Mouse (Mus musculus) brain, adult 2 months (tissue): ENCODE measurements at regions not wholly inside any gene's neighbourhood (a gene's known extent, or its start where the extent isn't known, plus 50 kb on each side); places are given as distances from the start of the nearest gene placed in this dataset.

ENCODE experiments used
- DNase-seq: peaks from one replicate; pipeline ENCODE4 v3.0.0; 2011; ENCODE audit warnings: low read depth, low spot score

DNA sequence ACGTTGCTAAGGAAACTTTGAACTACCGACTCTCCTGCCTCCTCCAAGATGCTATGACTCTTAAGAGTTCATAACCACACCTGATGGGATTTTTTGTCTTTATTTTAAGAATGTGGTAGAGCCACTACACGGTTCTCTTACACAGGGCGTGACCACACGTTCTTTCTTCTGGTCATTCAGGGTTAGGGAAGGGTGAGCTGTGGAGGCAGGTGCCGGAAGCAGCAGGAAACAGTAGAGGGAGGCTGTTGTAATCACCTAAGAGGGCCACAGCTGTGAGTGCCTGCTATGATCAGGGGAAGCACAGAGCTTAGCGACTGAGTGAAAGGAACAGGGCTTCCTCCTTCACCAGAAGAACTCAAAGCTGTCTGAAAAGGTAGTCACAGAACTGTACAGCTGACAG, 50.6 kb upstream of the Larp1 start:
- DNase-seq: no peak

DNA sequence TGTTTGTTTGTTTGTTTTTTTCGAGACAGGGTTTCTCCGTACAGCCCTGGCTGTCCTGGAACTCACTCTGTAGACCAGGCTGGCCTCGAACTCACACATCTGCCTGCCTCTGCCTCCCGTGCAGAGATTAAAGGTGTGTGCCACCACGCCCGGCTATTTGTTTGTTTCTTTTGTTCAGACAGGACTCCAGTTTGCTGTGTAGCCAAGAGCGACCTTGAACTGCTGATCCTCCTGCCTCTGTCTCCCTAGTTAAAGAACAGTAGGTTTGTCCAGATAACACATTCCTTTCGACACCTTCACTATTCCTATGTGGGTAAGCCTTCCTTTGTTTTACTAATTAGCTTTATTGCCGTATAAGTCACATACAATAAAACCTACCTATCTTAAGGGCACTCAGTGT, 52.0 kb upstream of the Larp1 start:
- no peak for DNase-seq

DNA sequence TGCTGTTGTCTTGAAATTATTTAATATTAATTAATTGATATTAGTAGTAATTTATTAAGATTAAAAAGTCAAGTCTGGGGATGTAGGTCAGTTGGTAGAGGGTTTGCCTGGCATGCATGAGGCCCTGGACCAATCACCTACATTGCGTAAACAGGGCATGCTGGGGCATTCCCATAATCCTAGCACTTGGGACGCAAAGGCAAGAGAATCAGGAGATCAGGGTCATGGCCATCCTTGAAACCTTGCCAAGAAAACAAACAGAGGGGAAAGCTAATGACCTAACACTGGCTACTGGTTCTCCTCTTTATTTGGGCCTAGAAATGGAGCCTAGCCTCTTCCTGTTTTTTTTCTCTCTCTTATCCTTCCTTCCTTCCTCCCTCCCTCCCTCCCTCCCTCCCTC, 52.8 kb upstream of the Larp1 start:
- DNase-seq: no peak

DNA sequence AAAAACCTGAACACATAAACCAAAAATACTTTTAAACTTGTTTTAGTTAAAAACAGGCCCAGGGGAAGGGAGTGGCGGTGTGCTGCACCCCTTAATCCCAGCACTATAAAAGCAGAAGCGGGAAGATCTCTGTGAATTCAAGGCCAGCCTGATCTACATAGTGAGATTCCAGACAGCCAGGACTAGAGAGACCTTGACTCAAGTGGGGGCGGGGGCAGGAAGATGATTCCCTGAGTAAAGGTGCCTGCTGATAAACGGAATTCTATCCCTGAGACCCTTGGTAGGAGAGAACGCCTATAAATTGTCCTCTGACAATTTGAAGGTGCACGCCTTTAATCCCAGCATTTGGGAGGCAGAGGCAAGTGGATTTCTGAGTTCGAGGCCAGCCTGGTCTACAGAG, 53.4 kb upstream of the Larp1 start:
- DNase-seq: no peak

DNA sequence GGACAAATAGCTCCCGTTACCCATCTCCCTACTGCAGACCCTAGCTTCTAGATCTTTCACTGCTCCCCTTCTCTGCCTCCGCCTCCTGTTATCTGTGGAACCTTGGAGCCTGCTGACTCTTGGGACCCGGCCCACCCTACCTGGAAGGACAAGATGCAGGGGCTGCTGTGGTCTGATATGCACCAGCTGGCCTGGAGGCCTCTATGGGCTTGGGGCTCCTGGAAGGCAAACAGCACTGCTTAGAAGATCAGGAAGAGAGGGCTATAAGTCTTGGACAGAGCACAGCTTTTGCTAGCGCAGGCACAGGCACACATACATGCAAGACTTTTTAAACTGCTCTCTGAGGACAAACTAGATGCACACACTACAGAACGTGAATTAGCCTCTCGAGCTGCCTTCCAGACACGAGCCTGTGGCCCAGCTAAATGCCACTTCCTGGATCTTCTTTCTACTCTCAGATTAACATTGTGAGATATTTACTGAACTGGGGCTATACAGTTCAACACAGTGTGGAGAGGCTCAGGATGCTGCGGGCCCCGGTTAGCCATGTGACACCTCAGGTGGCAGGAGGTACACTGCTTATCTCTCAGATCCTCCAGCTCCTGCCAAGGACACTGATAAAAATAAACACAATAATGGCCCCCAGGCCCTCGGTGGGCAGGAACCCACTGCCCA, 54.2 kb upstream of the Larp1 start:
- no peak for DNase-seq

DNA sequence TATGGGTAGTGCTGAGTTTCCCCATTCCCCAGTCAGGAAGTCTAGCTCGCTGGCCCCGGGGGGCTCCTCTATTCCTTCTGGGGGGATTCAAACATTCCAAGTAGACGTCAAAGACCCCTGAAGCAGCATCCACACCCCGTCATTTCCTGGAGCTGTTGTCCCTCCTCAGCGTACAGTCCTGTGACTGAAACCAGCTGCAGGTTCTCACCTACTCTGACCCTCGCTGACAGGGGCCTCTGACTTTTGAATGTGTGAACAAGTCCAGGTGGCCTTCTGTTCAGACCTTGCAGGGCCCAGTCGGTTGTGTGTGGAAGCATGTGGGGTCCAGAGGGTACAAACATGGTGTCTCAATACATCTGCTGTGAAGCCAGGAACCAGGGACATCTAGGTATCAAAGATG, 55.2 kb upstream of the Larp1 start:
- no peak for DNase-seq

DNA sequence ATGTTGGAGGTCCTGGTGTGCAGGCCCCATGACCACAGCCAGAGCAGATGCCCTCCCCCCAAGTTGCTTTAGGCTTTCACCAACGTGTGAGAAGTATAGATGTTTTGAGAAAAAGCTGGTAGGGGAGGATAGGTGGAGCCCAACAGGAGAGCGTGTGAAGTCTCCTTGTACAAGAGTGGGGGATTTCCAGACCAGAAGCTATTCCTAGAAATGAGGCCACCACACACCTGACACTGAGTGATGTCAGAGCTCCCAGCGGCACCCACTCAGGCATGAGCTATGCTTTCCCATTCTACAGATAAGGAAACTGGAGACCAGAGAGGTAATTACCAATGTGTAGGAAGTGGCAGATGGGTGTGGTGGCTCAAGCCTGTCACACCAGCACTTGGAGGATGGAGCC, 56.2 kb upstream of the Larp1 start:
- DNase-seq: peak; percentile 7

DNA sequence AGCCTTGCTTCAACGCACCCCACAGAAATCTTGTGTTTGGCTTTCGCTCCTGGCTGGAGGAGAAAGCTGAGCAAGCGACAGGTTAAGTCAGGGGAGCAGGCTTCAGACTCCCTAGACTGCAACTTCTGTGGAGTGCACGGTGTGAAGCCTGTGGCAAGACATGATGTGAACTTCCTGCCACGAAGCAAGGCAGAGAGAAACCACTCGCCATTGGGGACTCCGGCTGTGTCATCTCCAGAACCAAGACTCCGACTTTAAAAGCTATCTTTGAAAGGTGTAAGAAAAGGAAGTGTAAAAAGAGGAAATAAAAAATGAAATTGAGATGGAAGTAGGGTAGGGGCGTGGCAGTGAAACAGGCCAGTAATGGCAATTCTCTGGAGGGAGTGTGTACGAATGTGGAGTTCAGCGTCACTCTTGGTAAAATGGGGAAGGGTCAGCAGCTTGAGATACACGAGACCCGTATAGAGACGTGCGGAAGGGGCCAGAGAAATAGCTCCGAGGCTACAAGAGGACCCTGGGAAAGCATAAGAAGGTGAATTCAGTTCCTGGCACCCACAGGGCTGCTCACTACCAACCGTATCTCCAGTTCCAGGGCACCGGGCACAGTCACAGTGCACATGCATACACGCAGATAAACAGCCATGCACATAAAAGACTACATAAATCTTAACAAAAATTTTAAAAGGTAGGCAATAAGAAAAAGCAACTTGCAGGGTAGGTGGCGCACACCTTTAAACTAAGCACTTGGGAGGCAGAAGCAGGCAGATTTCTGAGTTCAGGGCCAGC, 57.1 kb upstream of the Larp1 start:
- no peak for DNase-seq

DNA sequence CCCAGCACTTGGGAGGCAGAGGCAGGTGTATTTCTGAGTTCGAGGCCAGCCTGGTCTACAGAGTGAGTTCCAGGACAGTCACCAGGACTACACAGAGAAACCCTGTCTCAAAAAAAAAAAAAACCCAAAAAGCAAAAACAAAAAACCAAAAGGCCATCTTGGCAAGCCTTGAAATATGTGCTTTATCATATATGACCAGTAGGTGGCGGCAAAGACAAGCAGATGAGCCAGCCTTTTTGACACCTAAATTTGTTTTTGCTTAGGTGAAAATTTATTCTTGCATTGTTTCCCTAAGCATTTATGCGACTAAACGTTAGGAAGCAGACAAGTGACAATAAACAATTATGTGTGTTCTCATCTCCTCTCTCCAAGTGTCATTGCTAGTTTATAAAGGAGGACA, 57.9 kb upstream of the Larp1 start:
- DNase-seq: peak; percentile 68

DNA sequence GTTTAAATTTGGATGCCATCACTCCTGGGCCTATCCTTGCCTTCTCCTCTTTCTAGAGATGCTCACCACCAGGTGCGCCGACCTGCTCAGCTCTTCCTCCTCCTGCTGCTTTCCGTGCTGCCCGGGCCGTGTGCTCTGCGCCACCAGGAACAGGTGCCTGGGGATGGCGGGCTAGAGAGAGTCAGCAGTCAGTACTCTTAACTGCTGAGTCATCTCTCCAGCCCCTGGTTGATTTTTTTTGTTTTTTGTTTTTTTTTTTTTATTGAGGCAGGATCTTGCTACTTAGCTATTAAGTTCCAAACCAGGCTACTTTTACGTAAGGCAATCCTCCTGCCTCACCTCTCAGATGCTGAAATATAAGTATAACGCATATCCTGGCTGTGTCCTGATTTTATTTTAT, 59.8 kb upstream of the Larp1 start:
- DNase-seq: no peak

DNA sequence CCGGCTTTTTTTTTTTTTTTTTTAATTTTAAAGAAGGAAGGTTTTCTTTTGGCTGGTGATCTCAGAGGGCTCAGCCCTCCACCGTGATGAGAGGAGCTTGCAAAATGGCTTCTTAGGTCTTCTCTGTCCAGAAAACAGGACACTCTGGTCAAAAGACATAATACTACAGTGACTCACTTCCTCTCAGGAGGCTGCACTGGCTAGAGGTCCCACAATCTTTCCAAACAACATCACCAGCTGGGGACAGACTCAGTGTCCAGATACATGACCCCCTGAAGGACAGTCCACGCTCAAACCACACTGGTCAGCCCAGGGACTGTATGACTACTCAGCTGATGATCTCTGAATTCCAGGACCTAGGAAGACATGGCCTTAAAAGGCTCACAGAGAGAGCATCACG, 61.5 kb upstream of the Larp1 start:
- no peak for DNase-seq

DNA sequence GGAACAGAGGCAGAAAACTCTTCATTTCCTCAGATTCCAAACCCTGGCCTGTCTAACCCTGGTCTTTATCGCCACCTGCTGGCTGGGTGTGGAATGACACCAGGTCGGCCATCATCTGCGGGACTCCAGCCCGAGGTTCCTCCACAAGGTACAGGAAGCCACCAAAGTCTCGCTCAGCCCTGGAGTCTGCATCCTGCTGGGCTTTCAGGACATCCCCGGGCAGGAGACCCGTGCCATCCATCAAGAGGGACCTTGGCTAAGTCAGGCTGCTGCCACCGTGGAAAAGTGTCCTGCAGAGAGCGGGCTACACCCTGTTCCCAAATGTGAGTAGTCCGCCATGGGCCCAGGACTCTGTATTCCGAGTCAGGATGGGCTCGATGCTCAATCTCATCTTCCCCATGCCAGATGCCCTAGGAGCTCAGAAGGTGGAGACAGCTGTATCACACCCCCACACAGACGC, 74.4 kb upstream of the Larp1 start:
- peak; percentile 74 for DNase-seq

DNA sequence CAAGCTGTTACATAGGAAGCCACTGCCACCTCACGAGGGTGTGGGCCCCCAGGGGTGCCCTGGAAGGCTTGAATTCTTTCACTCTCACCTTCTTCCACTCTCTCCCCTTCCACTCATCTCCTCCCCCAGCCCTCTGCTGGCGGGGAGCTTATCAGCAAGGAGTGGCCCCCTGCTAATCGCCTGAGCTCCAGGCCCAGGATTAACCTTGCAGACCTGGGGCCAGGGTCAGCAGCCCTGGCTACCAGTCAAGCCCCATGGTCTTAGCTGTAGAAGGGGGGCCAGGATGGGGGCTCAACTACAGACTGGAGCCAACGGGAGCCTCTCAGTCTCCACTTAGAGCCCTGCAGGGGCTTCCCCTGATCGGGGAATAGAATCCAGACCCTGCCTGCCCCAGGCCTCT, 75.8 kb upstream of the Larp1 start:
- no peak for DNase-seq

DNA sequence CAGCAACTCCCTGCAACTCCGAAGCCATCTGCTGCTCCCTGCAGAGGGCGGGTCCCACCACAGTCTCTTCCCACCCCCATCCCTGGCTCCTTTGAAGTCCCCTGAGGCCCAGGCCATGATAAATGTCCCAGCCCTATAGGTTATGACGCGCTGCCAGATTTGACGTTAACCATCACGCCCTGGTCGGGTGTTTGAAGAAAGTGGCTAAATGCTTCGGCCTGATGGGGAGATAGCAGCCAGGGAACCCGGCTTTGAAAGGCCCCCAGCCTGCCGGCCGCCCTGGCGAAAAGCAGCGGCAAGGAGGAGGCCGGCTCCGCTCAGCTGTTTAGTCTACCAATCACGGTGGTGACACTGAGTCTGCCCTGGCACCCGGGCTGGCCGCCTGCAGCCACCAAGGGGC, 79.4 kb upstream of the Larp1 start:
- no peak for DNase-seq

DNA sequence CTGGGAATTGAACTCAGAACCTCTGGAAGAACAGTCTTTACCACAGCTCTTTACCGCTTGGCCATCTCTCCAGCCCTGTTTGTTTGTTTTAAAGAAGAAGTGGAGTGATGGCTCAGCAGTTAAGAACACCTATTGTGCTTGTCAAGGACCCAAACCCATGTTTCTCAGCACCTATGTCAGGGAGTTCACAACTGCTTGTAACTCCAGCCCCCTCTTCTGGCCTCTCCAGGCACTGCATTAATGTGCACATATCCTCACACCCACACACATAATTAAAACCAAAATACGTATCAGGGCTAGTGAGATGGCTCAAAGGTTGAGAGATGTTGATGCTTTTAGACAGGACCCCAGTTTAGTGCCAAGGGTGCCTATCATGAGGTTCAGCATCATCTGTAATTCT, 87.6 kb upstream of the Hand1 start:
- no peak for DNase-seq

DNA sequence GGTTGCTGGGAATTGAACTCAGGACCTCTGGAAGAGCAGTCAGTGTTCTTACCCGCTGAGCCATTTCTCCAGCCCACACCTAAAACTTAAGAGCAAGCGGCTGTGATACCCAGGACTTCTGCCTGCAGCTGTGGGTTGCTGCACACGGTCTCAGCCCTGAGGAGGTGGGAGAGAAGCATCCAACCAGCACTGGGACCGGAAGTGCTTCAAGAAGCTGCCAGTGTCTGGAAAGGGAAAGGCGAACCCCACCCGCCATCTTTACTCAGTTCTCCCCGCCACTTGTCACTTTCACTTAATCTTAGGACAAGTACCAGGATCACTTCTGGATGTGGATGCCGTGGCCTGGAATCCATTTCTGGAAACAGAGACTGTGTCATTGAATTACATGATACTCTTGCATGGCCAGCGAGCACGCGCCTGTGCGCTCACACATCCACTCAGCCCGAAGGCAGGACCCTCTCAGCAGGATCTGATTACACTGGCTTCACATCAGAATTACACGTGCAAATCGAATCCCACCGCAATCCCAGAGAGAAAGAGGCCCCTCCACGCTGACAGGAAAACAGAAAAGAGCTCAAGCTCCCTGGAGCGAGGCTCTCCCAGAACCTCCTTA, 85.9 kb upstream of the Hand1 start:
- no peak for DNase-seq

DNA sequence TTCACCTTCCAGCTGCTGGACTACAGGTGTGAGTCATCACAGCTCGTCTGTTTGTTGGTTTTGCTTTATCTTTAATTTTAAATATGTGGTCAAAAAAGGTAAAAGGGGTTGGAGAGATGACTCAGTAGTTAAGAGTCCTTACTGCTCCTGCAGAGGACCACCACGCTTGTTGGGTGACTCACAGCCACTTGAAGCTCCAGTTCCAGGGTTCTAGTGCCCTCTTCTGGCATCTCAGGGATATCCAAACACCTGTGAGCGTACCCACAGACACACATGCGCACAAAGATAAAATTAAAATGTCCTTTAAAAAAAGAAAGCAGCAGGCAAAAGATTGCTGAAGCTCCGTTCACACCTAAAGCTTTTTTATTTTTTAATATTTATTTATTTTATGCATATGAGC, 85.4 kb upstream of the Hand1 start:
- no peak for DNase-seq

DNA sequence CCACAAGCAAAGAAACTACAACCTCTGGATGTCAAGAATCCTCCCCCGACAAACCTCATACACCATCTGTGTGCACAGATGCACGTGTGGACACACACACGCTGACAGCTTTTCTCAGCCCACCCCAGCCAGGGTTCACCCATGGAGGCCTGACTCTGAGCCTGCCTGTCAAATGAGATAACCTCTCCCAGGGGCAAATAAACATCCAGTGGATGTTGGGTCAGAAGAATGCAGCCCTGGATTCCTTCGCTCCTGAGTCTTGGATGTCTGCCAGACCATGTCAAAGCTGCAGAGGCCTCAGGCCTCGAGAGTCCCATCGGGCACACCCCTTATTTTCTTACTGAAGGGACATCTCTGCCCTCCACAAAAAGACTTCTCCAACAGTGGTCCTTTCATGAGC, 83.4 kb upstream of the Hand1 start:
- no peak for DNase-seq

DNA sequence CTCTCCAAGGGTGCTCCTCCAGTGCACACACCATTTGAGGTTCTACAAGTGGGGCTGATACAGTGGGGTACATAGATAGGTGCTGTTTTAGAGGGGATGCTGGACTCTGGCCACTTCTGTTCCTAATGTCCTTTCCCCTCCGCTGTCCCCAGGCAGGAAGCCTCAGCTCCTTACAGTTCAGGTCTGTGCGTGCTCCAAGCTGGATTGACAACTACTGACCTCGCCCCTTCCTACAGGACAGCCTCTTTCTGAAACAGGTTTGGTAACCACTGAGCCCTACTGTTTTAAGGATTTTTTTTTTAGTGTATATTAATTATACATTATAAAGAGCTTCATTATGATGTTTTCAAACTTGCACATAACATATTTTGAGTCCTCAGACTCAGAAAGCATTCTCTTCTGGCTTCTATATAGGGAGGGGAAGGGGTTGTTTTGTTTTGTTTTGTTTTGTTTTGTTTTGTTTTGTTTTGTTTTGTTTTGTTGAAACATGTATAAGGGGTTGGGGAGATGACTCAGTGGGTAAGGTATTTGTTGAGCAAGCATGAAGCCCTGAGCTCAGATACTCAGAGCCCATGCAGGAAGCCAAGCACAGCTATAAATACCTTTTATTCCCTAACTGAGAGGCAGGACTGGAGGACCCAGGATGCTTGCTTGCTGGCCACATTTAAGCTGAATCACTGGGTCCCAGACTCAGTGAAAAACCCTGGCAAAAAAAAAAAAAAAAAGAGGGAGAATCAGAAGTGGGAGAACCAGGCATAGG, 81.4 kb upstream of the Hand1 start:
- no peak for DNase-seq

DNA sequence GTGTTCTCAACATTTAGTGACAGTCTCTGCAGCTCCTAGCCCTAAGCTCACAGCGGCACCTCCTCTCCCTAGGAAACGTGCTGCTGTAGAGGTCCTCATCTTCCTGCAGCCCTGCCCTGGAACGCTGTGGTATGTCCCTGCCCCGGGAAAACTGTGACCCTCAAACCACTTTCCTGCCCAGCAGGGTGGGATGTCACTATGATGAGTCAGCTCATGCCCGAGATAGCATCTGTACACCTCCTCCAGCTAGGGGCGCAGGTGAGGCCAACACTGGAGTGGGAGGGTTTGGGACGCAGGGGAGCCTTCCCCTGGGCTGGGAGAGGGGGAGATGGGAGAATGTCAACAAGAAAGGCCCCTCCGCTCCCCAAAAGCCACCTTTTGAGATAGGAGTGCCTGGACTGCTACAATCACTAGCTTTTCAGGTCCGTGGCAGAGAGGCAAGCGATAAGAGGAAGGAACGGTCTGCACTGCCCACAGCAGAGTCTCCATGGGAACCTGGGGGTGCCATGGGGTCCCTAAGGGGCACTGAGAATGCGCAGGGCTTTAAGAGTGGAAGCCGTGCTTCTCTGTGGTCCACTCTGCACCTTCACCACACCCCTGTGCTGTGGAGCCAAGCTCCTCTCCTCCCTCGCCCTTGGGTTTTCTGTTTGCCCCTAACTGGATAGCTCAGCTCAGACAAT, 80.5 kb upstream of the Hand1 start:
- DNase-seq: no peak

DNA sequence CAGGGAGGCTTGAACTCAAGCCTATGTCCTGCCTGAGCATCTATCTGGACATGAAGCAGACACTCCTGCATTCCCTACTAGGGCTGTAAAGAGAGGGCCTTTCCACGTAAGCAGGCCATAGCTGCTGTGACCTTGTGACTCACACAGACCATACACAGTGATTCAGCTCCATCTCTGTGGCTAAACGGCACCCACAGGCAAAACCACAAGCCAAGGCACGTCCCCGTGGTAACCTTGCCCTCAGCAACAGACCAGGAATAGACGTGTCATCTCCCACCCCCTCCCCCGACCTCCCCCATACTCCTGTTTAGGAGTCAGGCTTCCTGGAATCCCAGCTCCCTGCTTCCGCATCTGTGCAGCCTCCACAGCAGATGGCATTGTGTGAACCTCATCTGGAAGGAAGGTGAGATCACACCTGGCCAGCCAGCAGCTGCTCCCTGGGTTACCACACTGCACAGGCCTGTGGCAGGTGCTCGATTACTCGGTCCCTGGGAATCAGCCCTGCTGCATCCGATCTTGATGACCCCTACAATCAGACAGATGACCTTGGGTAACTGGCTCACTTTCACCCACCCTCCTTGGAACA, 79.2 kb upstream of the Hand1 start:
- peak; percentile 19 for DNase-seq
